Mouse (Mus musculus) forebrain, embryonic 12.5 days (tissue): ENCODE measurements around the gene Gm10401. TPM values are rescaled to one million over a fixed set of nuclear protein-coding genes. Genes with fewer than 3 reads are reported as not detected.
A peak's percentile ranks its signal among the peaks of the same experiment; 100 is the strongest.

Experiments
- ATAC-seq: fragments of 200-750 bp; cut with Nextera tagmentation; 2 replicates; pipeline ENCODE4 v1.8.0; 2017; ENCODE audit warnings: moderate TSS enrichment; ENCODE audit not compliant: low FRiP score
- H3K27ac ChIP-seq: fragments of 300-500 bp; sonication (generic); 2 replicates; pipeline ENCODE4 v1.5.1; 2016; ENCODE audit warnings: mild to moderate bottlenecking
- H3K27me3 ChIP-seq: fragments of 300-500 bp; sonication (generic); 2 replicates; pipeline ENCODE4 v1.6.1; 2016; ENCODE audit warnings: mild to moderate bottlenecking
- H3K36me3 ChIP-seq: fragments of 300-500 bp; sonication (generic); replicated peaks from 2 replicates; pipeline ENCODE4 v1.6.1; 2016; ENCODE audit warnings: mild to moderate bottlenecking
- H3K4me1 ChIP-seq: fragments of 300-500 bp; sonication (generic); 2 replicates; pipeline ENCODE4 v1.6.1; 2016
- H3K4me2 ChIP-seq: fragments of 300-500 bp; sonication (generic); 2 replicates; pipeline ENCODE4 v1.6.1; 2016; ENCODE audit warnings: mild to moderate bottlenecking, moderate library complexity
- H3K4me3 ChIP-seq: fragments of 300-500 bp; sonication (generic); replicated peaks from 2 replicates; pipeline ENCODE4 v1.5.1; 2016; ENCODE audit warnings: mild to moderate bottlenecking
- H3K9ac ChIP-seq: fragments of 300-500 bp; sonication (generic); 2 replicates; pipeline ENCODE4 v1.6.1; 2016; ENCODE audit warnings: mild to moderate bottlenecking
- H3K9me3 ChIP-seq: fragments of 300-500 bp; sonication (generic); 2 replicates; pipeline ENCODE4 v1.6.1; 2016
- WGBS: fragments of 180-500 bp; shearing (Covaris S2); methylation state at CpG from one replicate; pipeline ENCODE4 v1.1.7; 2016; 5-methylcytosine and 5-hydroxymethylcytosine counted together
- polyA plus RNA-seq: library from polyadenylated mRNA; unstranded; fragments of >200 nt; fragmentation: Nextera tagmentation; extraction: Ambion mirVana; gene quantifications from 2 replicates; pipeline ENCODE4 v1.2.1, GENCODE M21; 2016

Gm10401 gene
- polyA plus RNA-seq, 1 experiment from 2014 or later = 26.1 TPM

- Histone ChIP-seq H3K27me3 (no peaks in the 10 kb centered on the region), H3K9ac (peak overlapping the region; percentile 90), H3K4me2 (peak overlapping the region; percentile 90), H3K9me3 (no peaks in the 10 kb centered on the region), H3K4me1 (peaks cover 21% of the 10 kb centered on the region), H3K27ac (no peak overlapping the region), H3K4me3 (peak overlapping the region; percentile 89), H3K36me3 (peaks cover 21% of the 10 kb centered on the region)
- no peak for ATAC-seq
- 67% methylated on average over 6 of the region's 6 CpGs for WGBS
Observed at GRCm38 (mm10) chr5:115133358-115134066, 35.4 kb upstream of the Gm10401 start.

- 0 out of 2 replicates have a peak overlapping the region, but pooled peaks have one; percentile 90 for H3K4me2 ChIP-seq
- H3K27me3 ChIP-seq = no peaks in the 10 kb centered on the region
- H3K9me3 ChIP-seq = no peaks in the 10 kb centered on the region
- H3K27ac ChIP-seq = no peak overlapping the region
- no peak overlapping the region for H3K4me3 ChIP-seq
- peaks cover 30% of the 10 kb centered on the region for H3K36me3 ChIP-seq
- H3K4me1 ChIP-seq = peaks cover 21% of the 10 kb centered on the region
- peak overlapping the region; percentile 38; the same call in 1 of the 2 replicates for H3K9ac ChIP-seq
- no peak for ATAC-seq
- WGBS = 91% methylated on average over 8 of the region's 8 CpGs
Observed at GRCm38 (mm10) chr5:115132465-115132864, 34.4 kb upstream of the Gm10401 start.

GRCm38 (mm10) chr5:115129328-115129727 is 31.2 kb upstream of the Gm10401 start:
- Histone ChIP-seq H3K36me3 (peaks cover 58% of the 10 kb centered on the region), H3K9me3 (no peaks in the 10 kb centered on the region), H3K27ac (no peak overlapping the region), H3K4me2 (no peak overlapping the region), H3K9ac (no peak overlapping the region), H3K4me1 (peaks cover 30% of the 10 kb centered on the region), H3K4me3 (no peak overlapping the region), H3K27me3 (no peaks in the 10 kb centered on the region)
- ATAC-seq = no peak
- 83% methylated on average over 6 of the region's 6 CpGs for WGBS

GRCm38 (mm10) chr5:115127421-115128179 is 29.5 kb upstream of the Gm10401 start:
- H3K27me3 ChIP-seq = no peaks in the 10 kb centered on the region
- H3K9me3 ChIP-seq = no peaks in the 10 kb centered on the region
- H3K9ac ChIP-seq = no peak overlapping the region
- H3K4me2 ChIP-seq = no peak overlapping the region
- H3K4me1 ChIP-seq = peaks cover 12% of the 10 kb centered on the region
- H3K27ac ChIP-seq = no peak overlapping the region
- 94% methylated on average over 22 of the region's 22 CpGs for WGBS
- peaks cover 69% of the 10 kb centered on the region for H3K36me3 ChIP-seq
- ATAC-seq = no peak
- H3K4me3 ChIP-seq = no peak overlapping the region

- 94% methylated on average over 27 of the region's 28 CpGs for WGBS
- H3K4me3 ChIP-seq = no peak overlapping the region
- H3K27me3 ChIP-seq = no peaks in the 10 kb centered on the region
- H3K9me3 ChIP-seq = no peaks in the 10 kb centered on the region
- peaks cover 75% of the 10 kb centered on the region for H3K36me3 ChIP-seq
- no peak overlapping the region; the same call in 1 of the 2 replicates for H3K9ac ChIP-seq
- no peak overlapping the region for H3K4me2 ChIP-seq
- no peak overlapping the region for H3K27ac ChIP-seq
- no peak for ATAC-seq
- H3K4me1 ChIP-seq = peaks cover 9% of the 10 kb centered on the region; the same call in 1 of the 2 replicates
Observed at GRCm38 (mm10) chr5:115126578-115127312, 28.6 kb upstream of the Gm10401 start.

GRCm38 (mm10) chr5:115125211-115125871 is 27.2 kb upstream of the Gm10401 start:
- no peaks in the 10 kb centered on the region for H3K27me3 ChIP-seq
- ATAC-seq = peak; percentile 83
- H3K36me3 ChIP-seq = peaks cover 72% of the 10 kb centered on the region
- peak overlapping the region; percentile 62 for H3K27ac ChIP-seq
- no peak overlapping the region for H3K4me3 ChIP-seq
- H3K9ac ChIP-seq = peak overlapping the region; percentile 1
- 33% methylated on average over 24 of the region's 24 CpGs for WGBS
- H3K9me3 ChIP-seq = no peaks in the 10 kb centered on the region
- H3K4me2 ChIP-seq = peak overlapping the region; percentile 6; the same call in 1 of the 2 replicates
- peaks cover 9% of the 10 kb centered on the region; the same call in 1 of the 2 replicates for H3K4me1 ChIP-seq

GRCm38 (mm10) chr5:115124690-115125089 is 26.6 kb upstream of the Gm10401 start:
- Histone ChIP-seq H3K36me3 (peaks cover 66% of the 10 kb centered on the region), H3K27me3 (no peaks in the 10 kb centered on the region), H3K27ac (no peak overlapping the region), H3K4me2 (no peak overlapping the region), H3K9ac (no peak overlapping the region; the same call in 1 of the 2 replicates), H3K4me1 (peaks cover 9% of the 10 kb centered on the region; the same call in 1 of the 2 replicates), H3K9me3 (no peaks in the 10 kb centered on the region), H3K4me3 (no peak overlapping the region)
- 93% methylated on average over 6 of the region's 6 CpGs for WGBS
- no peak for ATAC-seq

- peaks cover 21% of the 10 kb centered on the region for H3K4me1 ChIP-seq
- H3K9me3 ChIP-seq = no peaks in the 10 kb centered on the region
- H3K27ac ChIP-seq = no peak overlapping the region
- WGBS = 73% methylated on average over 5 of the region's 5 CpGs
- no peak for ATAC-seq
- no peaks in the 10 kb centered on the region for H3K27me3 ChIP-seq
- no peak overlapping the region for H3K4me3 ChIP-seq
- no peak overlapping the region for H3K9ac ChIP-seq
- no peak overlapping the region for H3K4me2 ChIP-seq
- H3K36me3 ChIP-seq = peaks cover 40% of the 10 kb centered on the region
Observed at GRCm38 (mm10) chr5:115120978-115121377, 22.9 kb upstream of the Gm10401 start.

- Histone ChIP-seq H3K36me3 (peaks cover 25% of the 10 kb centered on the region), H3K9ac (peak within 1 kb of the TSS; percentile 84), H3K9me3 (no peaks in the 10 kb centered on the region), H3K27ac (peak within 1 kb of the TSS; percentile 59; the same call in 1 of the 2 replicates), H3K4me2 (peak within 1 kb of the TSS; percentile 81), H3K27me3 (no peaks in the 10 kb centered on the region), H3K4me1 (peaks cover 14% of the 10 kb centered on the region), H3K4me3 (peak within 1 kb of the TSS; percentile 74)
- WGBS = under 1% methylated on average over 39 of the region's 39 CpGs
- ATAC-seq = peak; percentile 93
Observed at GRCm38 (mm10) chr5:115118961-115119570, 21.0 kb upstream of the Gm10401 start, which contains the start of gene Acads. Gene Acads (minus strand): TSS chr5:115119346.

GRCm38 (mm10) chr5:115117467-115117866 is 19.4 kb upstream of the Gm10401 start:
- H3K36me3 ChIP-seq = peaks cover 23% of the 10 kb centered on the region
- H3K4me2 ChIP-seq = no peak overlapping the region
- H3K27me3 ChIP-seq = no peaks in the 10 kb centered on the region
- H3K4me1 ChIP-seq = peaks cover 14% of the 10 kb centered on the region
- H3K4me3 ChIP-seq = no peak overlapping the region
- no peak overlapping the region for H3K27ac ChIP-seq
- H3K9me3 ChIP-seq = no peaks in the 10 kb centered on the region
- WGBS = 95% methylated on average over 13 of the region's 13 CpGs
- H3K9ac ChIP-seq = no peak overlapping the region
- no peak for ATAC-seq

DNA sequence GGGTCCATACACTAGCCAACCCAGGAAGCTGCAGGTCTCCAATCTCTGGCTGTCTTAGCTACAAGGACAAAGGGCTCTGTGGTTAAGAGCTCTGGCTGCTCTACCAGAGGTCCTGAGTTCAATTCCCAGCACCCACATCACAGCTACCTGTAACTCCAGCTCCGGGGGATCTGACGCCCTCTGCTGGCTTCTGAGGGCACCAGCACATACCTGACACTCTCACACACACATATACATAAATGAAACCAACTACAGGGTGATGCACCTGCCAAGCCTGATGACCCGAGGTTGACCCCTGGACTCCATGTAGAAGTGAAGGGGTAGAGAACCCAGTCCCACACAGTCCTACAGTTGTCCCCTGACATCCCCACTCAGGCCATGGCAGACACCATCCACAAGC is 18.3 kb upstream of the Gm10401 start:
- no peaks in the 10 kb centered on the region for H3K27me3 ChIP-seq
- ATAC-seq = no peak
- H3K4me1 ChIP-seq = peaks cover 14% of the 10 kb centered on the region
- 93% methylated on average over 3 of the region's 3 CpGs for WGBS
- H3K4me2 ChIP-seq = no peak overlapping the region
- no peak overlapping the region for H3K27ac ChIP-seq
- H3K36me3 ChIP-seq = peaks cover 27% of the 10 kb centered on the region
- no peaks in the 10 kb centered on the region for H3K9me3 ChIP-seq
- no peak overlapping the region for H3K9ac ChIP-seq
- no peak overlapping the region for H3K4me3 ChIP-seq
